25 mouse cellular contexts compared by ENCODE assay signal in the genomic region with DNA sequence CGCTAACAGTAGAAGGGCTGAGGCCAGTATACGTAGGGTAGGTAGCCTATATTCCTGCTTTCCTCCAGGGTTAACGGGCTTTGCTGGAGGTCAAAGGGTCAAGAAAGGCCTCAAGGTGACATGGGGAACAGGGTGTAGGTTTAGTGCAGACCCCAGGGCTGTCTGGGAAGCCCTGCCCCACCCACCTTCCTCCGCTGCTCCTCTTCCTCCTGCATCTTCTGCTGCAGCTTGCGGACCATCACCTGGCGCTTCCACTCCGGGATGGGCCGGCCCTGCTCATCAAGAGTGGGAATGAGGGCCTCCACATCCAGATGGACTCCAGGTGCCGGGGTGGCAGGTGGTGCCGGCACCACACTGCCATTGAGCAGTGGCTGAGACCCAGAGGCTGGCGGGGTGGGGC. TPM values are rescaled to one million over a fixed set of nuclear protein-coding genes. Genes with fewer than 3 reads are reported as not detected.
"Had no signal": no experiment of that assay in that cellular context is flagged by ENCODE, and none has a peak within 500 bp of the region (broad histone marks: within the 10 kb centered on the region; RNA-seq: fewer than 3 reads in every experiment).

No protein-coding gene starts in this region.

- H3K36me3 ChIP-seq: limb, embryonic 12.5 days; limb, embryonic 15.5 days; midbrain, embryonic 12.5 days; midbrain, embryonic 15.5 days; neural tube, embryonic 13.5 days had no signal

- DNase-seq: kidney, adult 11 months; kidney, postnatal 4 days; liver, postnatal 0 days; lung, embryonic 14.5 days; retina, postnatal 1 day; thymus, adult 2 months; thymus, postnatal 14 days; thymus, postnatal 4 days had no signal

- H3K27ac ChIP-seq: kidney, postnatal 0 days; limb, embryonic 12.5 days; limb, embryonic 15.5 days; liver, embryonic 14.5 days; macrophage; midbrain, embryonic 12.5 days; midbrain, embryonic 15.5 days; neural tube, embryonic 13.5 days; stomach, postnatal 0 days had no signal

- H3K4me3 ChIP-seq: limb, embryonic 12.5 days; limb, embryonic 15.5 days; midbrain, embryonic 12.5 days; midbrain, embryonic 15.5 days; neural tube, embryonic 13.5 days had no signal

- H3K9ac ChIP-seq: limb, embryonic 12.5 days; limb, embryonic 15.5 days; liver, embryonic 14.5 days; liver, postnatal 0 days; lung, embryonic 14.5 days; midbrain, embryonic 12.5 days; midbrain, embryonic 15.5 days; neural tube, embryonic 13.5 days had no signal

RNA-seq across cellular contexts. Expression of gene Hes2, which starts 30.8 kb away (rescaled TPM):
- total RNA-seq: layer of hippocampus, adult 18-20 months; layer of hippocampus, postnatal 14 days; left cerebral cortex, adult 8-10 months; left cerebral cortex, postnatal 36 days; megakaryocyte, adult 5-6 weeks; neutrophil, adult 5-6 weeks had no signal
- polyA plus RNA-seq: kidney, embryonic 14.5 days; limb, embryonic 12.5 days; liver, embryonic 11.5 days; liver, postnatal 0 days; lung, embryonic 14.5 days; midbrain, embryonic 15.5 days had no signal
